Mouse (Mus musculus) brain, embryonic 18.5 days (tissue): ENCODE results near the gene Cpeb3.
A peak's percentile ranks its signal among the peaks of the same experiment; 100 is the strongest.

ENCODE experiments used
- DNase-seq: peaks from one replicate; pipeline ENCODE4 v3.0.0-alpha.2; 2012; ENCODE audit warnings: low read depth, low spot score

Cpeb3 gene

DNA sequence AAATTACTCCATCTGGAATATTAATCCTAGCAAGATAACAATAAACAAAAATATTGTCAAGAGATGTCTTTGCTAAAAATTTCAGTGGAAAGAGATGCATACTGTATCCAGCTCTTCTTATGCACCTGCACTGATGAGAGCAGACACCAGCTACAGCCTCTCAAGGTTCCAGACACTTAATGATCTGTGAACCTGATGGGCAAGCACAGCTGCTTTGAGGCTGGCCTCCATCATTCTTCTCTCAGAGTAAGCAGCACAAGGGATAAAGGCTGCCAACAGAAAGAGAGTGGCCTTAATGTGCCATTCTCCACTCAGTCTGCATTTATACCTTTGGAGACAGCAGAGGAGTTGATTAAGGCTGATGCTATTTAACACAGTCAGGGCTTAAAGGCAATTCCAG is 167.5 kb downstream of the Cpeb3 start:
- DNase-seq: no peak

- DNase-seq: no peak
These were observed 176.0 kb downstream of the Cpeb3 start for GRCm38 (mm10) chr19:37032364-37032763.

GRCm38 (mm10) chr19:37031446-37031845 is 177.0 kb downstream of the Cpeb3 start:
- DNase-seq: no peak

DNA sequence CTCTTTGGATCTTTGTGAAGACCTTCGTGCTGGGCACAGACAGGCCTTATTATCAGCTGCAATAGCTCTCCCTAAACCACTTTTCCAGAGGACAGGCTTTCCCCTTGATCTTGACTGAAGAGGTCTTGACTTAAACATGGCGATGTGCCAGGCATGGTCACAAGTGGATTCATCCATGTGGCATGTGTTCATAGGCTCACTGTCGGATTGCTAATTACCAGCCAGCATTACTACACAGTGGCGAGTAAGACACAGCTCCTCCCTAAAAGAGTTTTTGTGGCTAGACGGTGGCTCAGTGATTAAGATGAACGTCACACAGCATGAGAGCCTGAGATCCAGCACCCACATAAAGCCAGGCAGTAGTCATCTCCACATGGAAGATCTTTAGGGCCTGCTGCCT is 178.6 kb downstream of the Cpeb3 start:
- DNase-seq: no peak

GRCm38 (mm10) chr19:37026408-37026807 is 182.0 kb downstream of the Cpeb3 start:
- DNase-seq: no peak

DNA sequence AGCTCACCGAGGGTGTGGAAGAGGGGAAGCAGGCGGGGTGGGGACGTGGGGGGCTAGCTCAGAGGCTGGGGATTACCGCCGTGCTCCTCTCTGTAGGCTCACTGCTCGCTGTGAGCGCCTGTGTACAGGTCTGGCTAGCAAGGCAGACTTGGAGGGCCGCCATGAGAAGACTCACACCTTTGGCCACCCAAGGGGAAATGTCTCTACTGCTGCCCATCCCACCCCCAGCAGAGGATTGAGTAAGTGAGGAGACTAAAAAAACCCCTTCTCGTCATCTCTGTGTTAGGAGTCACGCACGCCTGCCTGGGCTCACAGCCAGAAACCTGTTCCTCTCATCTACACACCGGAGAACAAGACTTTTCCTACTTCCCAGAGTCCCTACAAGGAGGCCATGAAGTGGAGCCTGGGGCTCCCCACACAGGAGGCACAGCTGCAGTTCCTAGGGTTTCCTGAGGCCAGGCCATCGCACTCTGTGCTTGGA is 182.5 kb downstream of the Cpeb3 start:
- no peak for DNase-seq

- no peak for DNase-seq
These were observed 186.3 kb downstream of the Cpeb3 start for GRCm38 (mm10) chr19:37022146-37022545.

GRCm38 (mm10) chr19:37020951-37021350 is 187.4 kb downstream of the Cpeb3 start:
- no peak for DNase-seq

GRCm38 (mm10) chr19:37020531-37020930 is 187.9 kb downstream of the Cpeb3 start:
- DNase-seq: no peak

GRCm38 (mm10) chr19:37018931-37019330 is 189.5 kb downstream of the Cpeb3 start:
- DNase-seq: no peak

DNA sequence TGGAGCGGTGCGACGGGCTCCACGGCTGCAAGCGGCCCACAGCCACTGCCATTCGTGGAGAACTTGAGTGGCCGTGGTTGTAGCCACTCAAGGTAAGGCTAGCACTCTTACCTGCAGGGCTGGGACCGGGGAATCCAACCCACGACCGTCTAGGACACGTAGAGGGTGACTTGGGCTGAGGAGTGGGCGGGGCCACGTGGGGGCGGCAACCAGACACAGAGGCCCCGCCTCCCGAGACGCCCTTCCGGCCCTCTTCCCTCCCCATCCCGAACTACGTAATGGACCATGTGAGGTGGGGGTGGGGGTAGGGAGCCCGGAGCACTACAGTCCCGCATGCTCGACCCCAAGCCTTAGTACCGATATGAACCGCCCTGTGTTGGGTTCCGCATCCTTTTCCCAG is 190.0 kb downstream of the Cpeb3 start:
- peak; percentile 37 for DNase-seq

DNA sequence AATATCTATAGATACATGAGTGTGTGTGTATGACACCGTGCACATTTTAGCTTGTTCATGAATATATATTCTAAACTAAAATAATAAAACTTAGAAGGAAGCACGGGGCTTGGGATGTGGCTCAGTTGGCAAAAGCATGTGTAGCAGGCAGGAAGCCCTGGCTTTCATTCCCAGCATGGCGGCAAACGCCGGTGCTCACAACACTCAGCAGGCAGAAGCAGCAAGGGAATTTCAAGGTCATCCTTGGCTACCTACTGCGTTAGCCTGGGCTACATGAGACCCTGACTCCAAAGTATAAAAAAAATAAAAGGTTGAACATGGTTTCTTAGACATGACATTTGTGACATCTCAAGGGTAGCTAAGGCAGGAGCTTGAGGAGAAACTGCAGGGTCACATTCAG is 191.5 kb downstream of the Cpeb3 start:
- DNase-seq: no peak

GRCm38 (mm10) chr19:37014173-37014939 is 194.0 kb downstream of the Cpeb3 start:
- no peak for DNase-seq

DNA sequence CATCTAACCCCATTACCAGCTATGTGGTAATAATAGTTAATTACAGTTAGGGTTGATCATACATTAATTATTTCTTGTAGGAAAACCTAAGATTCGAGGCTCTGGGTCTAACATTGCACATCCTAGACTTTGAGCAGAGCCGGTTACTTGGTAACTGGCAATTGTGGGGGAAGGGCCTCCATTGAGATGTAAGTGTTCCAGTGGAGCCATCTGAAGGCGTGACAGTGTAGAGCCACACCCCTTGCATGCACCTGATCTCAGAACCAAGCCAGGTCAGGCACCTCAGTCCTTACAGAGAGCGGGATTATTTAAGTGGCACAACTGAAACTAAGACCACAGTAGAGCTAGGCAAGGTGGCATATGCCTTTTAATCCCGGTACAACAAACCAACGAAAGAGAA is 194.9 kb downstream of the Cpeb3 start:
- DNase-seq: no peak

DNA sequence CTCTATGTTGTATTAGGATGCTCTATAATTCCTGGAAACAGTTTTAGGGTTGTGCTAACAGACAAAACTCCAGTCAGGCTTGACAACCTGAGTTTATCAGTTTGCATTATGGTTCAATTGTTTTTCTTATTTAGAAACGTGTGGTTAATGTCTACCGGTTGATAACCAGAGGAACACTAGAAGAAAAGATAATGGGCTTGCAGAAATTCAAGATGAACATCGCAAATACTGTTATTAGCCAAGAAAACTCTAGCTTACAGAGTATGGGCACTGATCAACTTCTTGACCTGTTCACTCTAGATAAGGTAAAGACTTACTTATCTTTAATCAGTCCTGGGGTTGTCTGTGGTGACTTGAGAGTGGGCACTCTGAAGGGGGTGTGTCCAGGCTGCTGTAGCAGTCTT is 198.5 kb downstream of the Cpeb3 start:
- no peak for DNase-seq

DNA sequence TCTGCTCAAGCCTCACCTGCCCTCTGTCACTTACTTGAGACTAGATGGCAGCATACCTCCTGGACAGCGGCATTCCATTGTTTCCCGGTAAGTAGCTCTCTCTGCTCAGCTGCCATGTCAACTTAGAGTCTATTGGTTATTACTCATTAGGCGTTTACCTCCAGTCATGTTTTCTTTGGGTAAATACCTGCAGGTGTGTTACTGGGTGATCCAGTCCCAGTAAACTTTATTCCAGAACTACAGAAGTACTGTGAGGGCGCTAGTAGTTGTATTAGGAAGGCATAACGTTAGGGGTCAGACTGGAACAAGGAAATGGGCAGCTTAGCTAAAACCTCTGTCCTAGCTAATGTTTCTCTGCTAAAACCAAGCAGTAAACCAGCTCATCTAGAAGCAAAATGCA is 203.8 kb downstream of the Cpeb3 start:
- DNase-seq: no peak
